Mouse (Mus musculus) v-Abl transformed pro-B cells (cell line): ENCODE data around the gene Jup.
"Not testable (repeated sequence)": the region's sequence is repeated elsewhere in the genome, so short reads cannot be mapped to it uniquely, and the experiment has no call there.

Source experiments
- in situ Hi-C, 2 experiments: fragments of 400-800 bp; cut with MboI; formaldehyde crosslinking; loops; one replicate each; pipeline ENCODE4 v1.15.1; 2025; ENCODE audit not compliant: unreplicated experiment in 2 of 2

The Jup gene

GRCm38 (mm10) chr11:100362209-100362978 is 35.2 kb downstream of the Jup start:
- in situ Hi-C loops: loop anchor here (5.0 to 25.0 kb wide), 5 partner anchors 45 to 825 kb away; partner anchors contain the start of gene Ccr10 (in 2 of the 2)

GRCm38 (mm10) chr11:100361059-100361458 is 36.5 kb downstream of the Jup start:
- in situ Hi-C loops: loop anchor here (5.0 to 25.0 kb wide), 5 partner anchors 46 to 826 kb away; partner anchors contain the start of gene Ccr10 (in 2 of the 2)

GRCm38 (mm10) chr11:100360175-100360574 is 37.4 kb downstream of the Jup start:
- in situ Hi-C loops: loop anchor here (5.0 to 25.0 kb wide), 5 partner anchors 47 to 827 kb away; partner anchors contain the start of gene Ccr10 (in 2 of the 2)

GRCm38 (mm10) chr11:100357408-100357807 is 40.2 kb downstream of the Jup start:
- in situ Hi-C loops: loop anchor here (10.0 to 25.0 kb wide), 2 partner anchors 537 to 830 kb away; partner anchors contain the start of gene Ccr10 (in 2 of the 2)

GRCm38 (mm10) chr11:100356819-100357211 is 40.7 kb downstream of the Jup start:
- in situ Hi-C loops: loop anchor here (10.0 to 25.0 kb wide), 2 partner anchors 538 to 830 kb away; partner anchors contain the start of gene Ccr10 (in 2 of the 2)

- in situ Hi-C loops: loop anchor here (10.0 to 25.0 kb wide), 2 partner anchors 539 to 831 kb away; partner anchors contain the start of gene Ccr10 (in 2 of the 2)
Measured at GRCm38 (mm10) chr11:100355972-100356818, 41.4 kb downstream of the Jup start, which contains the start of gene Hap1. Hap1 (minus strand) TSS chr11:100356128.

GRCm38 (mm10) chr11:100355151-100355951 is 42.2 kb downstream of the Jup start:
- in situ Hi-C loops: loop anchor here (10.0 to 25.0 kb wide), 2 partner anchors 539 to 832 kb away; partner anchors contain the start of gene Ccr10 (in 2 of the 2)

- in situ Hi-C loops: loop anchor here (10.0 to 25.0 kb wide), 2 partner anchors 543 to 835 kb away; partner anchors contain the start of gene Ccr10 (in 2 of the 2)
Measured at GRCm38 (mm10) chr11:100352076-100352857, 45.3 kb downstream of the Jup start.

GRCm38 (mm10) chr11:100344269-100344668 is 53.3 kb downstream of the Jup start:
- in situ Hi-C loops: no loop called here

GRCm38 (mm10) chr11:100335731-100336130 is 61.8 kb downstream of the Jup start:
- in situ Hi-C loops: no loop called here

- in situ Hi-C loops: no loop called here
Measured at GRCm38 (mm10) chr11:100333944-100334457, 63.6 kb downstream of the Jup start, which contains the start of gene Gast. Gast (plus strand) TSS chr11:100334407.

- in situ Hi-C loops: no loop called here
Measured at GRCm38 (mm10) chr11:100332766-100333515, 64.6 kb downstream of the Jup start.

- in situ Hi-C loops: not testable (repeated sequence)
Measured at GRCm38 (mm10) chr11:100330816-100331375, 66.7 kb downstream of the Jup start.

GRCm38 (mm10) chr11:100330235-100330634 is 67.3 kb downstream of the Jup start:
- in situ Hi-C loops: no loop called here

GRCm38 (mm10) chr11:100327761-100328160 is 69.8 kb downstream of the Jup start:
- in situ Hi-C loops: no loop called here

GRCm38 (mm10) chr11:100327316-100327715 is 70.2 kb downstream of the Jup start:
- in situ Hi-C loops: no loop called here

- in situ Hi-C loops: no loop called here
Measured at GRCm38 (mm10) chr11:100325062-100325629, 72.4 kb downstream of the Jup start.
